Mouse (Mus musculus) hindbrain, embryonic 16.5 days (tissue): ENCODE measurements at regions not wholly inside any gene's neighbourhood (a gene's known extent, or its start where the extent isn't known, plus 50 kb on each side); places are given as distances from the start of the nearest gene placed in this dataset.

ENCODE experiments used
- ATAC-seq: fragments of 200-750 bp; cut with Nextera tagmentation; 2 replicates; pipeline ENCODE4 v1.8.0; 2017; ENCODE audit warnings: moderate TSS enrichment, moderate library complexity
- H3K27ac ChIP-seq: fragments of 300-500 bp; sonication (generic); 2 replicates; pipeline ENCODE4 v1.5.1; 2014; ENCODE audit warnings: low read depth, mild to moderate bottlenecking, control low read depth, low read length, moderate library complexity
- H3K27me3 ChIP-seq: fragments of 300-500 bp; sonication (generic); replicated peaks from 2 replicates; pipeline ENCODE4 v1.6.1; 2014; ENCODE audit warnings: low read length; ENCODE audit not compliant: control insufficient read depth, insufficient read depth
- H3K36me3 ChIP-seq: fragments of 300-500 bp; sonication (generic); 2 replicates; pipeline ENCODE4 v1.6.1; 2014; ENCODE audit warnings: mild to moderate bottlenecking, low read length, moderate library complexity, mixed read lengths; ENCODE audit not compliant: control insufficient read depth, insufficient read depth
- H3K4me1 ChIP-seq: fragments of 300-500 bp; sonication (generic); 2 replicates; pipeline ENCODE4 v1.6.1; 2014; ENCODE audit warnings: low read depth, low read length; ENCODE audit not compliant: control insufficient read depth, insufficient read depth
- H3K4me2 ChIP-seq: fragments of 300-500 bp; sonication (generic); 2 replicates; pipeline ENCODE4 v1.6.1; 2014; ENCODE audit warnings: mild to moderate bottlenecking, low read length, control low read depth, moderate library complexity
- H3K4me3 ChIP-seq: fragments of 300-500 bp; sonication (generic); 2 replicates; pipeline ENCODE4 v1.5.1; 2014; ENCODE audit warnings: mild to moderate bottlenecking, low read length, control low read depth, moderate library complexity
- H3K9ac ChIP-seq: fragments of 300-500 bp; sonication (generic); 2 replicates; pipeline ENCODE4 v1.6.1; 2014; ENCODE audit warnings: low read depth, mild to moderate bottlenecking, control low read depth, low read length, moderate library complexity
- H3K9me3 ChIP-seq: fragments of 300-500 bp; sonication (generic); 2 replicates; pipeline ENCODE4 v1.6.1; 2014; ENCODE audit warnings: mild to moderate bottlenecking, low read length, moderate library complexity; ENCODE audit not compliant: control insufficient read depth
- WGBS: fragments of 180-500 bp; shearing (Covaris S2); extraction: QIAGEN DNeasy Blood & Tissue Kit; methylation state at CpG from one replicate; pipeline ENCODE4 v1.1.7; 2014; 5-methylcytosine and 5-hydroxymethylcytosine counted together

DNA sequence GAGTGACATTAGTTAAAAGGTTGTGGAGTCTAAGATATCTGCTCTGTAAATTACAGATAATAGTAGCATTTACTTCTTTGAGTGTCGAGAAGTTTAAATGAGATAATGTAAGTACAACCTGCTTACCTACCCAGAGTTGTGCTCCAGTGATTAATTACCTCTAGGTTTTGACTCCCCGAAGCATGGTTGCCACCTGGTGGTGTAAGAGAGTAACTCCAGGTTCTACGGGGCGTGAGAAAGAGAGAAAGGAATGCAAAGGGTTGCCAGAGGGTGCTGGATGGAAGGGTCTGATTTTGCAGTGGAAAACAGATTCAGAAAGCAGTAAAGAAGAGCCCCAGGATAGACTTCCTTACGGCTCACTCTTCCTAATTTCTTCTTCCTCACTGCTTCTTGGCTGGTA, 143.5 kb downstream of the Usp31 start:
- no peak for ATAC-seq
- Histone ChIP-seq H3K4me1 (no peaks in the 10 kb centered on the region), H3K4me2 (no peak overlapping the region), H3K36me3 (no peaks in the 10 kb centered on the region), H3K4me3 (no peak overlapping the region), H3K27me3 (no peaks in the 10 kb centered on the region), H3K27ac (no peak overlapping the region), H3K9me3 (no peaks in the 10 kb centered on the region), H3K9ac (no peak overlapping the region)
- WGBS: 35% methylated on average over 5 of the region's 5 CpGs

DNA sequence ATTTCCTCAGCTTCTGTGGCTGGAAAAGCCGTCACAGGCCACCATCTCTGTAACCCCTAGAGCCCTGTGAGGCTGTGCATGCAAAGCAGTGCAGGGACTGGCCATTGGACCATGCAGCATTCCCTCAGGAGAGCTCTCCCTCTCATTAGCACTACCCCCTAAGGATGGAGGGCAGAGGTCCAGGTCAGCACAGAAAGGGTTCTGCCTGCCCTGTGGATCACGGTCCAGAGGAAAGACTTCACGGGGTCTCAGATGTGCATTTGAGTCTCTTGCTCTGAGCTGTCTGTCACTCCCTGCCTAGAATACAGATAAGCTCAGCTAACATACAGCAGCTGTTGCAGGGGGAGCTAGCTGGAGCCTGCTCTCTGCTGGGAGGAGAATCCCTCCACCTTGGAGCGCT, 151.6 kb downstream of the Usp31 start:
- Histone ChIP-seq H3K4me1 (peaks cover 3% of the 10 kb centered on the region; the same call in 1 of the 2 replicates), H3K27me3 (no peaks in the 10 kb centered on the region), H3K4me3 (no peak overlapping the region), H3K27ac (0 out of 2 replicates have a peak overlapping the region, but pooled peaks have one; percentile 17), H3K9me3 (no peaks in the 10 kb centered on the region), H3K4me2 (no peak overlapping the region), H3K9ac (no peak overlapping the region), H3K36me3 (no peaks in the 10 kb centered on the region)
- 28% methylated on average over 4 of the region's 4 CpGs for WGBS
- peak; percentile 74 for ATAC-seq
